19 mouse cellular contexts compared by ENCODE assay signal in the genomic region with DNA sequence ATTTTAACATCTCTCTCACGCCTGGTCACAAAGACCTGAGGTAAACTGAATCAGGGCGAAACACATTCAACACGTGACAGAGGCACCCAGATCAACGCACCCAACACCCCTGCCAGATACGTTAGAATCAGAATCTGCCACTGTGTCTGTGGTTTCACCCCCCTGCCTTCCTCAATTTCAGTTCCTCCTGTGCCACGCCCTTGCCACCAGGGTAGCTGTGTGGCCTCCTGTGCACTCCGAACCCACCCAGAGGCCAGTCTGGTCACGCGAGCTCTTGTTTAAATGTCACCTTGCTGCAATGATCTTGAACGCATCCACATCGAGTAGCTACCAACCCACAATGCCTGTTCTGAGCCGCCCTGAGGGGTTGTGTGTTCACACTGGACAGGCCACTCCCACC. TPM values are rescaled to one million over a fixed set of nuclear protein-coding genes. Genes with fewer than 3 reads are reported as not detected.
A peak's percentile ranks its signal among the peaks of the same experiment; 100 is the strongest.
DNase-seq lines count a peak whose midpoint lies in the region; TF ChIP-seq lines count a peak whose summit lies in the region.
"Had no signal": no experiment of that assay in that cellular context is flagged by ENCODE, and none has a peak within 500 bp of the region (broad histone marks: within the 10 kb centered on the region; RNA-seq: fewer than 3 reads in every experiment).

No protein-coding gene starts in this region.

- 22% methylated on average over 12 of the region's 12 CpGs for WGBS in thymus, adult 2 months

- no peak overlapping the region for H3K27ac ChIP-seq in thymus, adult 2 months (ENCODE audit: control insufficient read depth, insufficient read depth, low read length)
- H3K27ac ChIP-seq: forebrain, embryonic 12.5 days; limb, embryonic 12.5 days; neural tube, embryonic 15.5 days; stomach, postnatal 0 days had no signal

- no peaks in the 10 kb centered on the region for H3K27me3 ChIP-seq in thymus, adult 2 months (ENCODE audit: control insufficient read depth, insufficient read depth, low read length)
- H3K27me3 ChIP-seq: forebrain, embryonic 12.5 days; limb, embryonic 12.5 days; neural tube, embryonic 15.5 days had no signal

- TF ChIP-seq CTCF in thymus, adult 2 months (IDR thresholded peaks at IDR 0.05; ENCODE audit: borderline replicate concordance, control insufficient read depth, extremely low read depth, insufficient read depth, low read length, poor library complexity): no peak

- no peak for TF ChIP-seq POLR2A in thymus, adult 2 months (IDR thresholded peaks at IDR 0.05; ENCODE audit: control insufficient read depth, extremely low read depth, insufficient read depth, low read length, poor library complexity)

- no peak overlapping the region for H3K4me3 ChIP-seq in thymus, adult 2 months (ENCODE audit: control insufficient read depth, insufficient read depth, low read length)
- H3K4me3 ChIP-seq: forebrain, embryonic 12.5 days; limb, embryonic 12.5 days; neural tube, embryonic 15.5 days had no signal

- DNase-seq in thymus, adult 2 months: peak; percentile 8
- no peak for DNase-seq in thymus, postnatal 10 days (ENCODE audit: low spot score in 2 of 2)
- peak; percentile 51 for DNase-seq in lung, postnatal 36 days
- peak; percentile 71 to 76 for DNase-seq in monocyte, adult 2 months (ENCODE audit: low read depth in 1 of 2, low spot score in 2 of 2)
- peak; percentile 20 for DNase-seq in thymus, postnatal 4 days
- no peak for DNase-seq in kidney, postnatal 4 days
- no peak for DNase-seq in heart, adult 8-10 months (ENCODE audit: low spot score)
- DNase-seq: cerebellum, adult 9-11 months; gastrocnemius, postnatal 25 days; heart, postnatal 36 days; kidney, adult 2 months; kidney, postnatal 14 days; layer of hippocampus, adult 9-11 months; right cerebral cortex, adult 18-20 months had no signal

- no peaks in the 10 kb centered on the region for H3K36me3 ChIP-seq in thymus, adult 2 months (ENCODE audit: control insufficient read depth, insufficient read depth, low read length)
- H3K36me3 ChIP-seq: forebrain, embryonic 12.5 days; limb, embryonic 12.5 days; neural tube, embryonic 15.5 days had no signal

- H3K4me1 ChIP-seq in thymus, adult 2 months (replicated peaks; ENCODE audit: control insufficient read depth, insufficient read depth, low read length): no peaks in the 10 kb centered on the region

RNA-seq across cellular contexts. Expression of gene Grk3, which starts 43.3 kb away (rescaled TPM):
- 9.2 and 10.0 TPM in 2 replicates for polyA plus RNA-seq in thymus, adult 2 months (2012; rRNA removed)
- total RNA-seq in heart, adult 8-10 months (2022): 1 to 10 TPM; 3.5 to 5.2 (median 4.6) TPM
- total RNA-seq: MEL had no signal

Comparison
In these comparisons a context has a peak if more than half of its experiments do, and no peak if none do; other contexts are left out.
1. DNase-seq: peak in thymus, adult 2 months (single experiment), lung, postnatal 36 days (single experiment), monocyte, adult 2 months (2 of 2) and thymus, postnatal 4 days (single experiment); none in thymus, postnatal 10 days (0 of 2), kidney, postnatal 4 days (0 of 2) and heart, adult 8-10 months (single experiment).